Mouse (Mus musculus): ENCODE data around the gene Tnfrsf14.

- TF ChIP-seq CTCF (conservative IDR thresholded peaks at IDR 0.05; ENCODE audit: insufficient read depth, insufficient read length, low read depth, low read length) (peak; percentile 99), POLR2A (IDR thresholded peaks at IDR 0.05; ENCODE audit: low read depth, low read length) (no peak)
Observed at GRCm38 (mm10) chr4:154877864-154878548, 50.4 kb downstream of the Tnfrsf14 start.
